Mouse (Mus musculus) kidney, postnatal 36 days (tissue): ENCODE data around the gene Eif4h.
A peak's percentile ranks its signal among the peaks of the same experiment; 100 is the strongest.

Source experiments
- DNase-seq, 2 experiments: peaks; one replicate each; pipeline ENCODE4 v3.0.0; 2021 to 2022; ENCODE audit warnings: mixed read lengths in 2 of 2

Gene Eif4h

DNA sequence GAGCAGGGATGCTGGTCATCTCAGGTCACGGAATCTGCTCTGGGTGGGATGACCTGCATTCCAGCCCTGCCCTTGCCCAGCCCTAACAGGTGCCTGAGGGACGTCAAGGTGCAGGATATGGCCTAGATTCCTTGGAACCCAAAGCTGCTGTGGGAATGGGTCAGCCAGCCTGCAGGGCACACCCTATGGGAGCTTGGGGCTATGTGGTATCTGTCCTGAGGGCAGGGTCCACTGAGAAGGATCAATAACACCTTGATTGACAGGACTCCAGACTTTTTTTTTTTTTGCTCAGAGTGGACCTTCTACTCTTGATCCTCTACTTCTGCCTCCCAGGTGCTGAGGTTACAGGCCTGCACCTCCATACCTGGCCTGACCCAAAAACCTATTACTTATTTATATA, 8.1 kb upstream of the Eif4h start:
- no peak for DNase-seq

DNA sequence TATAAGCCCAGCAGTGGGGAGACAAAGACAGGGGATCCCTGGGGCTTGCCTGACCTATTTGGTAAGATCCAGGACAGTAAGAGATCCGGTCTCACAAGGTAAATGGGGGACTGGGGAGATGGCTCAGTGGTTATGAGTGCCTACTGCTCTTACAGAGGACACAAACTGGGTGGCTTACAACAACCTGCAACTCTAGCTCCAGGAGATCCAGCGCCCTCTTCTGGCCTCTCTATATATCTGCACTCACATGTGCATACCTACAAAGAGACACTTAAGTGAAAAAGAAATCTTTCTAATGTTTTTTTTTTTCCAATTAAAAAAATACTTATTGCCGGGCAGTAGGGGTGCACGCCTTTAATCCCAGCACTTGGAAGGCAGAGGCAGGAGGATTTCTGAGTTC, 7.2 kb upstream of the Eif4h start:
- DNase-seq: no peak

DNA sequence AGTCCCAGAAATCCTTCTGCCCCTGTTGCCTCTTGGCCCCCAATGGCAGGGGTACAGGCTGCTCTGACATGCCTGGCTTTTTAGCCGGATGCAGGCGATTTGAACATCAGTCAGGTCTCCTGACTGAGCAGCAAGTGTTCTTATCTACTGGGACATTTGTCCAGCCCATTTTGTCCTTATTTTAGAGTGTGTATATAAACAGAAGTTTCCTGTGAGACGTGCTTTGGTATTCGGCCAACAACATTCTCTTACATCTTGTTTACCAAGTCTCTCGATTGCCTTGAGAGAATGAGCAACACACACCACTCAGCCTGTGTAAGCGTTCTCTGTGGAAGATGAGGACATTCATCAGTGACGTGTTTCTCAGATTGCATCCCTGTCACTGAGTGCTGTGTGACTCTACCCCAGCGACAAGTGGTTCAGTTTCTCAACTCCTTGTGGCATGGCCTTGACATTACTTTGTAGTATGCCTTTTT, 5.4 kb upstream of the Eif4h start:
- DNase-seq: peak; percentile 14 to 58

DNA sequence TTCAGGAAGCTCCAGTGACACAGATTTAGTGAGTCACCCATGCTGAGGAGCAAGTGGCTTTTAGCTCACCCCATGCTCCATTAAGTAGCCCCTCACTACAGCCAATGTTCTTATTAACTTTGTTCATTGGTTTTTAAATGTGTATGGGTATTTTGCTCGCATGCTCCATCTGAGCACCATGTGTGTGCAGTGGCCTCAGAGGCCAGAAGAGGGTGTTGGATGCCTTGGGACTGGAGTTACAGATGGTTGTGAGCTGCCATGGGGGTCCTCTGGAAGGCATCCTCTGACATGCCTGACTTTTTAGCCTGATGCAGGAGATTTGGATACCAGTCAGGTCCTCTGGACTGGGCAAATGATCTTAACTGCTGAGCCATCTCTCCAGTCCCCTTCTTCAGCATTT, 4.8 kb upstream of the Eif4h start:
- no peak for DNase-seq

DNA sequence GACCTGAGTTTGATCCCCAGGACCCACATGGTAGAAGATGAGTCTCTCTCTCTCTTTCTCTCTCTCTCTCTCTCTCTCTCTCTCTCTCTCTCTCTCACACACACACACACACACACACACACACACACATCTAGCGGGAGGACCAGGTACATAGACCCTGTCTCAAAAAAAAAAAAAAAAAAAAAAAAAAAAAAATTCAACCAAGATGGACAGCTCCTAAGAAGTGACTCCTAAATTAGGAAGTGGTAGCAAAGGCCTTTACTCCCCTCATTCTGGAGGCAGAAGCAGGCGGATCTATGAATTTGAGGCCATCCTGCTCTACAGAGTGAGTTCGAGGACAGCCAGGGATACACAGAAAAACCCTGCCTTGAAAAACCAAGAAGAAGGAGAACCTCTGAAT, 1.1 kb upstream of the Eif4h start:
- DNase-seq: no peak

DNA sequence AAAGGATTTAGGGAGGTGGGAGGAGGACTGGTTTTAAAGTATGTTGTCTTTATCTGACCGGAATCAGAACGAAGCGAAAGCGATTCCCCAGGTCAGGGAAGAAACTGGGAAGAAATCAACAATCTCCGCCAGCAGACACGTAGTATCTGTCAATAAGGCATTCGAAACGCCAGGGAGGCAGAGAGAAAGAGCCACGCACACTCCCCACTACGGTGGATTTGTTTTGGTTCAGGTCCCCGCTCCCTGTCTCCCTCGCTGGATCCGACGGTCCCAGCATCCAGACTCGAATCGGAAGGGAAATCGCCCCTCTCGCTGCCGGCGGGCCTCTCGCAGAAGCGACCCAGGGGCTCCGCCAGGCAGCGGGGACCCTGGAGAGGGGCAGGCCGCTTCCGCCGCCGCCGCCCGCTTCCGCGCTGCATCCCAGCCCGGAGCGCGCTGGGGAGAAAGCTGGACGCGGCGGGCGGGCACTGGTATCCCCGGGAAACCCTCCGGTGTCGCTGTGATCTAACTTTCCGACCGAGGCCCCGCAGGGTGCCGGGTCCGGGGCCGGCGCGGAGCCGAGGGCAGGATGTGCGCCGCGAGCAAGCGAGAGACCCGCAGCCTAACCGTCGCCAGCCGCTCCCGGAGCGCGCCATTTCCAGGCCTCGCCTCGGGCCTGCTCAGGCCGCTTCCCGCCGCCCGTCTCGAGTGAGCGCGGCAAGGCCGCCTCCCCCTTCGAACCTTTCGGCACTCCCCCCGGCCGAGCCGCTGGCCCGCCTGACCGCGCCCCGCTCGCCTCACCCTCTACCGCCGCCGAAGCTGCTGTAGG, 625 bp downstream of the Eif4h start:
- no peak for DNase-seq

DNA sequence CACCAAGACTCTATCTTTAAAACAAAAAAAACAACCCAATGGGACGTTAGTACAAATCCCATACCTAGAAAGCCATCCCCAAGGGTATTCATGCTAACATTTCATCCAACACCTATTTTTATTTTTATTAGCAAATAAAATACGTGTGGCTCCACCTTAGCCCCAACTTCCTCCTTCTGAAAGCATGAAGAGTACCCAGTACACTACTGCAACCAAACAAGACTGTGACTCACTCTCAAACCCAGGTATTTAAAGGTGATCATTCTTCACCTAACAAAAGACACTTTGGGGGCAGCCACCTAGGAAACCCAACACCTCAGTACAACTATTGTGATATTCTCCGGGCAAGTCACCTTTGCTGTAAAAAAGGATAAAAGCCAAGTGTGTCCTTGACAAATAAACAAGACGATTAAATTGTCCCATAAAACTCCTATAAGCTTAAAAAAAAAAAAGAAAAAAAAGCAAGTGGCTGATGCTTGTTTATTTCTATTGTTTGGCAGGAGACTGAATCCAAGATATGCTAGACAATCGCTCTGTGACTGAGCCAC, 1.4 kb downstream of the Eif4h start:
- DNase-seq: no peak

DNA sequence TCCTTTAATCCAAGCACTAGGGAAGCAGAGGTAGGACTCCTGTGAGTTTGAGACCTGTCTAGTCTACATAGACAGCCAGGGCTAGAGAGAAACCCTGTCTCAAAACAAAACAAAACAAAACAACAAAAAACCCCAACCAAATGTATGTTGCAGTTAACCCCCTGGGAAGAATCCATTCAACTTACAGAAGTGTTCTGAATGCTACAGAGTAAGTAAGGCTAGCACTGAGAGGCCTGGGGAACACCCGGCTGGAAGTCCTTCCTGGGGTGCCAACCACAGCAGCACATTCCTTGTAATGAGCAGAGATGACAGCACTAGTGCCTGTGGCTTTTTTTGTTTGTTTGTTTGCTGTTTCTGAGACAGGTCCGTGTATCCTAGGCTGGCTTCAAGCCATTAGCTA, 6.4 kb downstream of the Eif4h start:
- DNase-seq: no peak

DNA sequence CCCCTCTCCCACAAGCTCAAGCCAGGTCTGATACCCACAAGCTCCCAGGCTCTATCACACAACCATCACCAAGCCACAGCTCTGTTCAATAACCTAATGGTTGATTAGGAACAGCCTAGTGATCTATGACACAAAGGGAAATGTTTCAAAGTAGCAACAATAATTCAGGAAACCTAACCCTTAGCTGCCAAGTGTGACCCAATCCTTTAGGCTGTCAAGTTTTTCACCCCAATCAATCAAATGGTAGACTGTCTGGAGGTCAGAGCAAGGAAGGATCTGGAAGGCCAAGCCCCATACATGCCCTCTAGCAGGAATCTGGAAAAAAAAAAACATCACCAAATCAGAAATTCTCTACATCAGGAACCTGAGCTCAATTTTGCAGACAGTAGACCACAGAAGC, 8.5 kb downstream of the Eif4h start:
- no peak for DNase-seq

DNA sequence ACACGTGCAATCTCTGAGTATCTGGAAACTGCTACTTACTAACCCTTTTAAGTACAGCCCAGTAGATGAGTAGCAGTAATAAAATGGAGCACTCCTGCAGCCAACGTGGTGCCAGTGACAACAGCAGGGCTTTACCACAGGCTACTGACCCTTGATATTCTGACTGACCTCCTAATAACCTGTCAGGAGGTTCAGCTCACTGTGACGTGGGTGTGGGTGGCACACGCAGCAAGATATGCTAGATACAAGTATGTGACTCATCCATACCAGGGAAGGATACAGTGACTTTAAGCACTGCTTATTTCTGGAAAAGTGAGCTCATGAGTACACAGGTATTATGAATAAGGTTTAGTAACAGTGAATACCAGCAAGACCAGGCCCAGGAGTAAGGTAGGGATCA, 9.8 kb downstream of the Eif4h start:
- no peak for DNase-seq

DNA sequence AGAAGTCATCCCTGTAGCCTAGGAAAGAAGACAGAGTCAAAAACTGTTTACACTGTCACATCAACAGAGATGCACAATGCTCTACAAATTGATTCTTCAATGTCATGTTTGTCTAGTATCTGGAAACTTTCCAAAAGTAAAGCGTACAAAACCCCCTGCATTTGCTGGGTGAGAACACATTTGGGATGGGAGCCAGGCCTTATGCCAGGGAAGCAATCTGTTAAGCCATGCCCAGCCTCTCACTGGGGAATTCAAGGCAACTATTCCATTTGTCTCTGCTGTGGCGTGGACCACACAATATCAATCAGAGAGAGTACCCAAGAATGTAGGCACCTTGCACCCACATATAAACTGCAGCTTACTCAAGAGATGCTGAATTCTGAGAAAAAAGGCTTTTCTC, 17.2 kb downstream of the Eif4h start:
- no peak for DNase-seq

DNA sequence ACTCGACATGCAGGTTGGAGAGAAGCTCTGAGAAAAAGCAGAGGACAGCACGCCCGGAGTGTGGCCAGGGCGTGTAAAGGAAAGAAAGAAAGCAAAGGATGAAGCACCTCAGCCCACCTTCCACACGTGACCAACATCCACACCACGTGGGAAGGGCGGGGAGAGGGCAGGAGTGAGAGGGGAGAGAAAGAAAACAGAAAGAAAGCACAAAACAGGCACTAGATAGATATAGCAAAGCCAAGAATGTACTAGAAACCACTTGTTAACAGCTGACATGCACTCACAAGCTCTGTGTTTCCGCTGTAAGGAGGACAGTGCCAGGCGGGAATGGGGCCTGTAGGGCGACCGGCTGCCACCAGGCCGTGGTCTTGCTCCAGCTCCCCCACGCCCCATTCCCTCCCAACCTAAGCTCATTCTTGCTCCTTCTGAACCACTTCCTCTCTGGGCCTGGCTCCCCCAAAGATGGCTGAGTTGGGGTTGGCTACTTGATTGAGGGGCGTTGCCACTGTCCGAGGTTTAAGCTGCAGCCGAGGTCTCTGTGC, 18.1 kb downstream of the Eif4h start:
- no peak for DNase-seq

DNA sequence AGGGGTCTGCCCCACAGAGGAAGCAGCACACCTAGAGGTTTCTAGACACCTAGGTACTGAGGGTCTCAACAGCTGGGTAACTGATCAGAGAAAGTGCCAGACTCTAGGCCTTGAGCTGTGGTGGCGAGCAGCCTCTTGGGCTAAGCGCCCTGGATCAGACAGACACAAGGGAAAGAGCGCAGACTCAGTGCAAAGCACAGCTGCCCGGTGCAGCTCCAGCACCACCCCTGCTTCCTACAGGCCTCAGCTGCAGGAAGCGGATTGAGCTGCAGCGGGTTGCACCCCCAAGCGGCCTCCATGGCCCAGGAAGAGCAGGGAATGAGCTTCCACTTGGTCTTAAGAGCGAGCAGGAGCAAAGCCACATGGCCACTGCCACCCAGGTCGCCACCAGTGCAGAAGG, 18.8 kb downstream of the Eif4h start:
- no peak for DNase-seq

DNA sequence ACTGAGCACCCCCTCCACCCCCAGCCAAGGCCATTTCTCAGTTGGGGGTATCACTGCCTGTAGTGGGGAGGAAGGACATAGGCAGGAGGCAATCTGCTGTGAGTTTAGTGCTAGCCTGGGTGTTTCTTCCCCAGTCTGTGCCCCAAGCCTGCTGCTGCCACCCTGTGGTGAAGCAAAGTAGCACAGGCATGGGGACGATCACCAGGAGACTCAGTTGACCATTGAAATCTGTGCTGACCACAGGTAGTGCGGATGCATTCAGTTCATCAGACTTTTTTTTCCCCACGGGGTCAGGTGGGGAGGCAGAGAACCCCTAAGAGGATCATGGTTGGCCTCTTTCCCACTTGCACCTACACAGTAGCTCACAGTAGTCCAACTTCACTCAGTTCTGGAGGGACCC, 22.2 kb downstream of the Eif4h start:
- peak; percentile 52 to 89 for DNase-seq

DNA sequence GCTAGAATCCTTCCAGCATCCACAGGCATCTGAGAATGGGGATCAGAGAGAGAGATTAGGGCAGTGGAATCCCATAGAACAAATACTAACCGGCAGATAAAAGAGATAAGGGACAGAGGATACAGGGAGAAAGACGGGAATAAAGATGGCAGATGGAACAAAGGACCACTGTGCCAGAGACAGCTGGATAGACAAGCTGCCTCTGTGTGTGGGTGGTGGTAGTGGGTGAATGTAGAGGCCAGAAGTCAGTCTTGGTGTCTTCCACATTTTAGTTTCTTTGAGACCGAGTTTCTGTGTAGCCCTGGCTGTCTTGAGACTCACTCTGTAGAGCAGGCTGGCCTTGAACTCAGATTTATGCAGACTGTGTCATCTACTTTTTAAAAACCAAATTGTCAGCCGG, 23.5 kb downstream of the Eif4h start:
- DNase-seq: no peak

DNA sequence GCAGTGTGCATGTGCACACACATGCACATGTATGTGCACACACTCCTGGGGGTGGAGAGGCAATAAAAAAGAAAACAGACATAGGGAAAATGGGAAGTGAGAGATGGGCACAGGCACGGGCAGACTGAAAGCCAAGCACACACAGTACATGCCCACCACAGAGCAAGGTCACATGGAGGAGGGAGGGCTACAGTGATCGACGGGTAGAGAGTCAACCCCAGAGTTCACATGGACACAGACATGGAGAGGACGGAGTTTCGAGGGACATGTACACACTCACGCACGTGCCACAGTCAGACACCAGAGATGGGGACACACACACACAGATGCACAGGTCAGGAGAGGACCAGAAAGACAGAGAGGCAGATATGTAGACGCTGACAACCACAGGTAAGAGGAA, 23.9 kb downstream of the Eif4h start:
- DNase-seq: no peak

DNA sequence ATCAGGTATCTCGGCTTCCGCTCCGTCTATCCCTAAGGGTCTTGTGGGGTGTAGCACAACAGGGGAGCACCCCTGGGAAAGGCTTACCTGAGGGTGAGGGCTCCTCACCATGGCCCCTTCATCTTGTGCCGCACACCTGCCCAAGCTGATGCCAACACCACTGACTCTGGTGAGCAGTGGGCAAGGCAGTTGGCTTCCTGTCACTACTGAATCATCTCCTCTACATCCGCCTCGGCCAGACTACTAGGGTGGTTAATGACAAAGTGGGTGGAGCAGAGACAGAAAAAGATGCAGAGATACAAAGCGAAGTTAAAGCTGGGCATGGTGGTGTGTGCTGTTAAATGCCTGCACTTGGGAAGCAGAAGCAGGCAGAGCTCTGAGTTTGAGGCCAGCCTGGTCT, 24.5 kb downstream of the Eif4h start, which contains the start of gene Lat2:
Lat2 (minus strand) TSS at position 224 of the 400 bp plus-strand sequence.
- DNase-seq: no peak

DNA sequence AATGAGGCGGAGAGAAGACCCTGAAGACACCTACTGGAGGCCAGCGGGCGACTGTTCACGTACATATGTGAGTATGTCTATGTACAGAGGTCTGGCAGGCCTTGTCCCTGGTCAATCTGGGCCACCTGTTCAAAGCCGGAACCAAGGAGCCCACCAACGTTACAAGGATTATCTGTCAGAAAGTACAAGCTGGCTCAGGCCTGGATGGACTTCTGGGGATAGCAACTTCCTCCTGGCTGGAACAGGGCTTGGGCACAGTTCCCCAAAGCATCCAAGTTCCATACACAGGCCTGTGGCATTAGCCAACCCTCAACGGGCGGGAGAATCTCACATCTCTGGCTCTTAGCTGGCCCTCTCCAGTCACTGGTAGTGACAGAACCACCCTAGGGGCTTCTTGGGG, 25.0 kb downstream of the Eif4h start:
- DNase-seq: no peak

DNA sequence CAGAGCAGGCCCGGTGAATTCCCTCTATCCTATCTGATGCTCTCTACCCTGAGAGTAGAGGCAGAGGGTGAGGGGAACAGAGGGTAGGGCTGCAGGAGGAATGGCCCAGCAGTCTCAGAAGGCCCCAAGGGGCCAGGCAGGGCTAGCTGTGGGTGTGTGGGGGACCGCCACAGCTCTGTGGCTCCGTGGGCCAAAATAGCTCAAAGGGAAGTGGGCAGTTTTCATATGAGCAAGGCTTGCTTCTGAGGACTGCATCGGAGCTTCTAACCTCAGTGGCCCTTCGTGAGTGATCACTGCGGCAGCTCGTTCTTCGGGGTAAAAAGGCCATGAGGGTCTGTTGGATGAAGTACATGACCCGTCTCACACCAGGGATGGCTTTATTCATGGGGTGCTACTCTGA, 25.6 kb downstream of the Eif4h start:
- DNase-seq: peak in 1 of 2 experiments; percentile 15

DNA sequence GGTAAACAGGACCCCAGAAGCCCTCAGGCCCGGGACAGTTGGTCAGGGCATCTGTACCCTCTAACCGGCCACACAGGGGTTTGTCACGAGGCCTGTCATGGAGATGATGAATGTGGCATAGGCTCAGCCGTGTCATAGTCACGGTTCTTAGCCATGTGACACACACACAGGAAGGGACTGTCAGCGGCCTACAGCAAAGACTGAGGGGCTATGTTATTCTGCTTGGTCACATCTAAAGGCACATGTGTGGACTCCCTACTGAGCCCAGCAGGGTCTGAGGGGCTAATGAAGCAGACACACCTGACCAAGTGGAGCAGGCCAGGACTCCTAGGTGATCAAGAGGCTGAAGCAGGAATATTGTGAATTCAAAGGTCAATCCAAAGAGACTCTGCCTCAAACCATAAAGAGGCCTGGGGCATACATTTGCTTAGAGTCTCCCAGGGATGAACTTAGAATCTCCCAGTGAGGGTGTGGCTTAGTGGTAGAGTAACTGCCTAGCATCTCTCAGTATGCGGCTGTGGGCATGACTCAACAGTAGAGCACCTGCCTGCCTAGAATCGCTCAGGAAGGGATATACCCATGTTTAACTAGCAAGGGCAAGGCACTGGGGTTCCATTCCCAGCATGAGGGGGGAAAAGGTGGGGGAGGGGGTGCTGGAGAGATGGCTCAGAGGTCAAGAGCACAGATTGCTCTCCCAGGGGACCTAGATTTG, 27.3 kb downstream of the Eif4h start:
- DNase-seq: no peak

DNA sequence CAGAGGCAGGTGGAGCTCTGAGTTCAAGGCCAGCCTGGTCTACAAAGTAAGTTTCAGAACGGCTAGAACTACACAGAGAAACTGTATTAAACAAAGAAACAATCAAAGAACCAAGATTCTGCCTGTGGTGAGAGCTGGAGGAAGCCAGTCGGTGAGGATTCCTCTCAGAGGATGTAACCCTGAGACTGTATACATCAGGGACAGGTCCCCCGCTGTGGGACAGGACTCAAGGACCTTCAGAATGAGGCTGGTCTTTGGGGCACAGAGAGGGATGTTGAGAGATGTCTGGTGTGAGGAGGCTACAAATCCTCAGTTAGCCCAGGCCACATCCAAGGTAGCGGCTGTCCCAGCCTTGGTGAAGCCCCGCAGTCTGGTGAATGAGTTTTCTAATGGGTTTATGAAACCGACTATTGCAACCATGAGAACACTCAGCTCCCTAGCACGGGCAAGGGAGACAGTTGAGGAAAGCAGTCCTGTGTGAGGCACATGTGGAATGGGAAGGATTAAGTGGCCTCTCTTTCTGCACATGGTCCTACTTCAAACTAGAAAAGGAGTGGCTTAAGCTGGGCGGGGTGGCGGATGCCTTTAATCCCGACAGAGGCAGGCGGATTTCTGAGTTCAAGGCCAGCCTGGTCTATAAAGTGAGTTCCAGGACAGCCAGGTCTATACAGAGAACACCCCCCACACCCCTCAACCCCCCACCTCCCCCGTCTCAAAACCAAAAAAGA, 29.2 kb downstream of the Eif4h start:
- no peak for DNase-seq

DNA sequence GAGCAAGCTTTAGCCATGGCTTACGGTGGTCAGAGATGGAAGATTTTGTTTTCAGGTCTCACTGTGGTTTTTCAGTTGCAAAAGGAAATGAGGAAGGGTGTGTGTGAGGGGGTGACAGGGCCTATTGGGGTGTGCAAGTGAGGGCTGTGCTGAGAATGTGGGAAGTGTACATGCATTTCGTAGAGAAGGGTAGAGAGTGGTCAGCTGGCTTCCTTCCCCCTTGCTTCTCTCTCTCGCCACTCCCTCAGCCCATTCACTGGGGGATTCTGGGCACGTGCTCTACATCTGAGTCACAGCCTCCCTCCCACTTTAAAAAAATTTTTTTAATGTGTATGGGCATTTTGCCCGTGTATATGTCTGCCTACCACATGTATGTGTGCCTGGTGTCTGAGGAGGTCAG, 32.2 kb downstream of the Eif4h start:
- DNase-seq: no peak

DNA sequence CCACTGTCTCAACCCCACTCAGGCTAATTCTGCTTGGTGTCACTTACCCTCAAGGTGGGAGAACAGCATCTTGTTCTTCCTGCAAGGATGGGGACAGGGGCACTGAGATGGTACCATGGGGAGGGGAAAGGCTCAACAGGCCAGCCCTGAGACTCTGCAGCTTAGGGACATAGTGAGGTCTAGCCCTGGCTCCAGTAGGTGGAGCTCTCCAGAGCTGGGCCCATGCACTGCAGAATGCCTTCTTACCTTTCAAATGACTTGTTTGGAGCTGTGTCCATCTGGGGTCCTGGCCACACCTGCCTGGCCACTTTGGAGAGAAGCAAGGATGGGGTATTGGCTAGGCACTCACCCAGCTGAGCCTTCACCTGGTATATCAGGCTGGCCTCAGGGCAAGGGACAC, 33.0 kb downstream of the Eif4h start:
- DNase-seq: no peak
